Mouse (Mus musculus): Measurements from ENCODE around the gene Map3k15.

GRCm38 (mm10) chrX:160054643-160055042, 66.4 kb downstream of the Map3k15 start:
- no peak for TF ChIP-seq POLR2A (IDR thresholded peaks at IDR 0.05; ENCODE audit: control insufficient read depth, extremely low read depth, insufficient read depth, low read length, poor library complexity)
- no peak for TF ChIP-seq CTCF (IDR thresholded peaks at IDR 0.05; ENCODE audit: borderline replicate concordance, control insufficient read depth, extremely low read depth, insufficient read depth, low read length, poor library complexity)
